Mouse (Mus musculus): ENCODE measurements around the gene Ulk4.

Gene Ulk4

GRCm38 (mm10) chr9:121101516-121101915, 175.5 kb downstream of the Ulk4 start:
- no peak for DNase-seq (ENCODE audit: low spot score)

- DNase-seq (ENCODE audit: low spot score) = no peak
These were observed 177.5 kb downstream of the Ulk4 start for GRCm38 (mm10) chr9:121099453-121099852.

- DNase-seq (ENCODE audit: low spot score) = no peak
These were observed 183.2 kb downstream of the Ulk4 start for GRCm38 (mm10) chr9:121093760-121094159.

DNA sequence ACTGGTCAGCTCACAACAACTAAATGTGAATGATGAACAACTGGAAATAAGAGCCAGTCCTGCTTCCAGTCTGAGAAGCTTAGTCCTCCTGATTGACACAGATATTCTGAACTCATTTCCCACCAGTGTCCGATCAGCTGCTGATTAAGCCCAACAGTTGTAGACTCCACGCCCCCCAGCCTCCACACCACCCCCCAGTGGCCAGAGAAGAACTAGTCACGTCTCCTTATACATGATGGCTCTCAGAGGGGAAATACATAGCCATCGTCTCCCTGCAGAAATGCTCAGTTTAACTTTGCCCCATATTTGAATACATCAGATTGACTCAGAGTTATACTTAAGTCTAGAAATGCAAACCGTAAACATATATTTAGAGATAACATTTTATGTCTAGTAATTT, 184.4 kb downstream of the Ulk4 start:
- no peak for DNase-seq (ENCODE audit: low spot score)

DNA sequence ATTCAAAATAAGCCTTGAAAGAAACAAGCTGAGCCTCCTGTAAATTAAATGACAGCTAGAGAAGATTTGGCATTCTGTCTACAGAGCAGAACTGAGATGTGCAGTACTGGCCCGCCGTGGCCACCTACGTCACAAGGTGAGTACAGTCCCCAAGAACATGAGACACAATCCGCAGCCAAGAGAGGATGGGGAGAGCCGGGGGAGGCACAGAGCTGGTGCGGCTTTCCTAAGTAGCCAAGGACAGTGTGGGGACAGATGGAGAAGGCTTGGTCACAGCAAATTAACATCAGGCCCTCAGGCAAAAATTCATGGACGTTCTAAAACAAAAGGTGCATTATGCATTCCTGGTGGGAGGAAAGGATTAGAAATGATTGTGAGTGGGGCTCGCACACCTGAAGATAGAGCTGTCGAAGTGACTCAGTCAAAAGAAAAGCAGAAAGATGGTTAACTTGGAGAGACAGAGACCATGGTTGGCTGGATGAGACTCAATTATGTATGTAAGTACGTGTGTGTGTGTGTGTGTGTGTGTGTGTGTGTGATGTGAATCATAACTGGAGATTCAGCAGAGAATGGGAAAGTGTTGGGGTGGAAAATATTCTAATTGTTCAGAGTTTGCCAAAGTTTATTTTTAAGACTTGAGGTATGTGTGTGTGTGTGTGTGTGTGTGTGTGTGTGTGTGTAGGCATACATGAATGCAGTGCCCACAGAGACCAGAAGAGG, 185.8 kb downstream of the Ulk4 start:
- no peak for DNase-seq (ENCODE audit: low spot score)

GRCm38 (mm10) chr9:121087661-121088060, 189.3 kb downstream of the Ulk4 start:
- no peak for DNase-seq (ENCODE audit: low spot score)

GRCm38 (mm10) chr9:121084191-121084590, 192.8 kb downstream of the Ulk4 start:
- no peak for DNase-seq (ENCODE audit: low spot score)

DNA sequence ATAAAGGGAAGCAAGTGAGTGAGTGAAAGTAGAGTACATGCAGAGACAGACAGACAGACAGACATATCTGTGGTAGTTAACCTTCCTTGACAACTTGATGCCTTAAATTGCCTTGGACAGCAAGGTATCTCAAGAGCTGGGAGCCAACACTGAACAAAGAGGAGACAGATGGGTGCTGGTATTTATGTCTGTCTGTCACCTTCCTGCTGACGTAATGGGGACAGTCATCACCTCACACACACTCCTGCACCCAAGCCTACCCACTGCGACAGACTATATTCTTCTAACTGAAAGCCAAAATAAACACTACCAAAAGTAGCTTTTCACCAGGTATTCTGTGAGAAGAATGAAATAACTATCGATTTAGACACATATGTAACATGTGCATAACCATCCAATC, 196.2 kb downstream of the Ulk4 start:
- no peak for DNase-seq (ENCODE audit: low spot score)

GRCm38 (mm10) chr9:121080413-121080812, 196.6 kb downstream of the Ulk4 start:
- no peak for DNase-seq (ENCODE audit: low spot score)

DNA sequence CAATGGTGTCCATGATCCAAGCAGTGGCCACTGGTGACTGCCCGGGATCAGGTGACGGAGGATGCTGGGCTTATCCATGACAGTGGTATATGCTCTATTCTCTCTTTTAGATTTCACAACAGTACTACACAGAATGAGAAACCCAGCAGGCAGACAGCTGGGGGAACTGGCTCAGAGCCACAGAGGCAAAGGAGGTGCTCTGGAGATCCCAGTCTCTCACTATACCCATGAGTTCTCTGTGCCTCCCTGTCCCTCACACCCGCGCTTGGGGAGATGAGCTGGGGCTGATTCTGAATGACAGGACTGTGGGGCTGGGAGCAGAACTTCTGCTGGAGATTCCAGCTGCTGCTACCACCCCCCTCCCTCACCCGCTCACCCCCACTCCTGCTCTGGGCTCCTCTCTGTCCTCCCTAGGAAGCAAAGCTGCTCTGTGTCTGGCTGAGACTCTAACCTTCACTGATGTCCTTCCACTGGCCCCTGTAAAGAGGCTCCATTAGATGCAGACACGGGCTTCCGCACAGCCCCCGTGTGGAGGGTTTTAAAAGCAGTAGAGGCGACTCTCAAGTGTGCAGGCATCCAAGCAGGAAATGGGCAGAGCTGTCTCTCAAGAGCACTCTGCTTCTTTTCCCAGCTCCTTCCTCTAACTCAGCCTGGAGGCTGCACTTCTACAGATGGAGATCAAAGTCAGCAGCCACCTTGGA, 197.5 kb downstream of the Ulk4 start:
- DNase-seq (ENCODE audit: low spot score) = no peak

- no peak for DNase-seq (ENCODE audit: low spot score)
These were observed 200.7 kb downstream of the Ulk4 start for GRCm38 (mm10) chr9:121076291-121076690.

DNA sequence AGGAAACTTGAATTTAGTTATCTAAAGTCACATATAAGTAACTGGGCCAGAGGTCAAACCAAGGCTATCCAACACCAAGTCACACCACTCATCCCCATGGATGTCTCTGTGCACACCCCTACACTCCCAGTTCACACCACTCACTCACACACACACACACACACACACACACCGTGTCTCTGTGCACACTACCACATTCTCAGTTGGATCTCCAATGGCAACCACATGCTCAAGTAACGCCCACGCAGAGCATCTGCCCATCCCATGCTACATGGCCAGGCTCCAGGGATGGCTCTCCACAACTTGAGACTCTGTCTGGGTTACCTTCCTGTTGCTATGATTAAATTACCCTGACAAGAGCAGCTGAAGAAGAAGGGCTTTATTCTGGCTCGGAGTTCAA, 201.8 kb downstream of the Ulk4 start:
- no peak for DNase-seq (ENCODE audit: low spot score)

GRCm38 (mm10) chr9:121074726-121075125, 202.3 kb downstream of the Ulk4 start:
- no peak for DNase-seq (ENCODE audit: low spot score)

DNA sequence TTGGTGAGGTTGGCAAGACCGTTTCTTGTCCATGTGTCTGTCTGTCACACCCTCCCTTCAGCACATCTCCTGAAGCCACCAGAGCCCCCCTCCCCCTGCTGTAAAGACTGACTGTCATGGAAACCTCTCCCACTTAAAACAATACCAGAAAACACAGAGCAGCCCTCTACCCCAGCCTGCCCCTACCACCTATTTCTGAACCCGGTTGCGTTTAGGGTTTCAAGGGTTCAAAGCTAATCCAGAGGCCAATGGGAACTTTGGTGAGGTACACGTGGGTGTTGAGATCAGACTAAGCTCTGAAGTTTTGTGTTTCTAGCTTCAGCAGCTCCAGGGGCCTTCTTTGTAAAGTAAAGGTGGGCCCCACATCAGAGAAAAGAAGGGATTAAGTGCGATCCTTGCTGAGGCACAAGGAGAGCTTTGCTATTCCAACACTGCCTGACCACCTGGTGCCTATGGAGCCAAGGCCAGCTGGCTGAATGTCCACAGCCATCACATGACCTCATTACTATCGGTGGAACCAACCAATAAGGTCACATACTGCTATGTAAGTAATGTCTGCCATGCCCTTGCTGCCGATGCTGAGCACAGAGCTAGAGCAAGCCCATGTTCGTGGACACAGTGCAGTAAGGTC, 204.8 kb downstream of the Ulk4 start:
- no peak for DNase-seq (ENCODE audit: low spot score)

DNA sequence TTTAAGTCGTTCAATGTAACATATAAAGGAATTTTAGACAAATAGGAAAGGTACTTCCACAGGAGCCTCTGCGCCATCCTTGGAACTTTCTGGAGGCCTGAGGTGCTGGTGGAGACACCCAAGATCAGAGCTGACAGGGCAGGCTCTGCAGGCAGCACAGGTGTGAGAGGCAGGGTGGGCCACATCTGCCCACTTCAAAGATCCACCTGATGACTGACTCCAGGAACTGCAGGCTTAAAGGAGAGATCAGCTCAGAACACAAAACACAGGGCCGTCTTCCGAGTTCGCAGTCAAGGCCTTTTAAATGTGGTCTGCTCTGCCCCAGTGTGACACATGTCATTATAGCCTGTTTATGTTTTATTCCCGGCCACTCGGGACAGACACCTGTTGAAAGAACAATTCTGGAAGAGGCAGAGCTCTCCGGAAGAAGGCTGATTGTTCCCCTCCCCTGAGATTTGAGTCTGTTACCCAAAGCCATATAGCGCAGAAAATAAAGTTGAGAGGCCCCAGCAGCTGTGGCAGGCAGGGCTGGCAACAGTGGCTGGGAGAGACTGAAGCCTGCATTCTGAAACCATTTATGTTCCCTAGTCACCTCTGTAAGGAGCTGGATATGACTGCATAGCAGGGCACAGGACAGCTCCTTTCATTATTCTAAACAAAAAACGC, 205.4 kb downstream of the Ulk4 start:
- DNase-seq (ENCODE audit: low spot score) = no peak

DNA sequence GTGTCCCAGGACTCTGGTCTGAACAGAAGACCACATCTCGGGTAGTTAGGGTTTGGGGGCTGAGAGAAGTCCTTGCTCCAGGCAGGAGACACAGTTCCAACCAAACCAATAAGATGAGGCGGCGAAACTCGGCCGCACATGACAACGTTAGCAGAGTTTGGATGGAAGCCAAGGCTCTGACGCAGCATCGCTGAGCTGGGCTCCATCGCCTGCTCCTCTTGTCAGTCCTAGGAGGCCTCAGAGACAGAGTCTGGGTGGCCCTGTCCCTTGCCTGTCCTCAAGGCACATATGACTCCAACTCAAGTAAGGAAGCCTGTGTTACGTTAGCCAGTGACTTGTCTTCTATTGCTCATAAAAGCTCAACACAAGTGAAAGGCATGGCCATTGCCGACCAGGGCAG, 205.9 kb downstream of the Ulk4 start:
- DNase-seq (ENCODE audit: low spot score) = no peak

DNA sequence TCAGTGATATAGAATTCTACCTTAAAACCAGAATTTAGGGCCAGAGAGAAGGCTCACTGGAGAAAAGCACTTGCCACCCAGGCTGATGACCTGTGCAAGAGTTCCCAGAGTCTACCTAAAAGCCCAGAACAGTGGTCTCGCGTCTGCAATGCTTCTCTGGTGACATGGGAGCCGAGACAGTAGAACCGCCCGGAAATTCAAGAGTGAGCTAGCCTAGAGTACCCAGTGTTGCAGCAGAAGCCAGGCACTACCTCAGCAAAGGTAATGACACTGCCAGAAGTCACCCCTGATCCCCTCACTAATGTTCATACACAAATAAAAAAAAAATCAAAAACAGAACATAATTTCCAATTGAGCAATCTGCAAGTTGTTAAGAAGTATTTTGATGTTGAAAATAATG, 208.9 kb downstream of the Ulk4 start:
- DNase-seq (ENCODE audit: low spot score) = no peak

DNA sequence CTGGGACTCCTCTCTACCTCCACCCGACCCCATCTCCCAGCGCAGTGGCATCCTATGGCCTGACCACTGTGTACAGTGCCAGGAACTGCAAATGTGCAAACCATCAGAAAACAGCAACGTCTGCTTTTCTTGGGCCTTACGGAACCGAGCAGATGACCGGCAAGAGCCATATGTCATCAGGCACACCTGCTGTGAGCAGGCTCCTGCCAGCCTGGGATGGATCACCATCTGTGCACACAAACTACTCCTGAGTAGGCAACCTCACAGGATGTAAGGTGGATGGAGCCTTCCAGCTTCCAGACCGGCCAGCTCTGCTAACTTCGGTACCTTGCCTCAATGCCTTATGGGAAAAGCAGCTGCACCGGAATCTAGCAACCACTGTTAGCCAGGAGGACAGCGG, 210.0 kb downstream of the Ulk4 start:
- DNase-seq (ENCODE audit: low spot score) = no peak

- DNase-seq (ENCODE audit: low spot score) = no peak
These were observed 211.5 kb downstream of the Ulk4 start for GRCm38 (mm10) chr9:121065383-121065978.

- DNase-seq (ENCODE audit: low spot score) = no peak
These were observed 212.2 kb downstream of the Ulk4 start for GRCm38 (mm10) chr9:121064606-121065355.

GRCm38 (mm10) chr9:121062671-121063070, 214.3 kb downstream of the Ulk4 start:
- no peak for DNase-seq (ENCODE audit: low spot score)
